Mouse (Mus musculus) lung, embryonic 14.5 days (tissue): ENCODE data around the gene Mcu. TPM values are rescaled to one million over a fixed set of nuclear protein-coding genes. Genes with fewer than 3 reads are reported as not detected.

Source experiments
- ATAC-seq: fragments of 200-750 bp; cut with Nextera tagmentation; 2 replicates; pipeline ENCODE4 v1.8.0; 2017; ENCODE audit warnings: mild to moderate bottlenecking, moderate TSS enrichment, moderate library complexity; ENCODE audit not compliant: insufficient read depth
- DNase-seq: peaks from one replicate; pipeline ENCODE4 v3.0.0-alpha.2; 2015
- H3K27ac ChIP-seq: fragments of 300-500 bp; sonication (generic); 2 replicates; pipeline ENCODE4 v1.5.1; 2014; ENCODE audit warnings: low read depth, mild to moderate bottlenecking, moderate library complexity
- H3K27me3 ChIP-seq: fragments of 300-500 bp; sonication (generic); 2 replicates; pipeline ENCODE4 v1.6.1; 2014; ENCODE audit warnings: low read length, control low read depth; ENCODE audit not compliant: insufficient read depth
- H3K36me3 ChIP-seq: fragments of 300-500 bp; sonication (generic); 2 replicates; pipeline ENCODE4 v1.6.1; 2014; ENCODE audit warnings: control low read depth; ENCODE audit not compliant: insufficient read depth
- H3K4me1 ChIP-seq: fragments of 300-500 bp; sonication (generic); 2 replicates; pipeline ENCODE4 v1.6.1; 2014; ENCODE audit warnings: antibody characterized with exemption, control low read depth; ENCODE audit not compliant: insufficient read depth
- H3K4me2 ChIP-seq: fragments of 300-500 bp; sonication (generic); 2 replicates; pipeline ENCODE4 v1.6.1; 2014; ENCODE audit warnings: mild to moderate bottlenecking
- H3K4me3 ChIP-seq: fragments of 300-500 bp; sonication (generic); 2 replicates; pipeline ENCODE4 v1.5.1; 2014; ENCODE audit warnings: low read depth, low read length
- H3K9ac ChIP-seq: fragments of 300-500 bp; sonication (generic); 2 replicates; pipeline ENCODE4 v1.6.1; 2014
- H3K9me3 ChIP-seq: fragments of 300-500 bp; sonication (generic); 2 replicates; pipeline ENCODE4 v1.6.1; 2016; ENCODE audit warnings: low read depth, low read length, control low read depth
- CTCF ChIP-seq: IDR thresholded peaks from 2 replicates; pipeline ENCODE4 v1.5.1; 2016; ENCODE audit warnings: antibody characterized with exemption, low read depth
- WGBS: fragments of 180-500 bp; shearing (Covaris S2); extraction: QIAGEN DNeasy Blood & Tissue Kit; methylation state at CpG from one replicate; pipeline ENCODE4 v1.1.7; 2014; 5-methylcytosine and 5-hydroxymethylcytosine counted together
- polyA plus RNA-seq: library from polyadenylated mRNA; unstranded; fragments of >200 nt; fragmentation: Nextera tagmentation; extraction: Ambion mirVana; gene quantifications from 2 replicates; pipeline ENCODE4 v1.2.1, GENCODE M21; 2014

Gene Mcu
- polyA plus RNA-seq, 1 experiment from 2014 or later = 32.4 TPM

- WGBS = 71% methylated on average over 3 of the region's 3 CpGs
- Histone ChIP-seq H3K27me3 (no peaks in the 10 kb centered on the region), H3K9ac (no peak overlapping the region), H3K27ac (no peak overlapping the region), H3K4me2 (no peak overlapping the region), H3K4me3 (no peak overlapping the region), H3K36me3 (no peaks in the 10 kb centered on the region), H3K4me1 (peaks cover 4% of the 10 kb centered on the region; the same call in 1 of the 2 replicates), H3K9me3 (no peaks in the 10 kb centered on the region)
- DNase-seq = no peak
- ATAC-seq = no peak
- TF ChIP-seq CTCF = no peak
These were observed 116.3 kb downstream of the Mcu start for GRCm38 (mm10) chr10:59500225-59500624.

- no peak overlapping the region for H3K27ac ChIP-seq
- no peak for ATAC-seq
- TF ChIP-seq CTCF = no peak
- peaks cover 5% of the 10 kb centered on the region; the same call in 1 of the 2 replicates for H3K9me3 ChIP-seq
- H3K36me3 ChIP-seq = no peaks in the 10 kb centered on the region
- H3K27me3 ChIP-seq = no peaks in the 10 kb centered on the region
- DNase-seq = no peak
- no peaks in the 10 kb centered on the region; the same call in 1 of the 2 replicates for H3K4me1 ChIP-seq
- no peak overlapping the region for H3K4me3 ChIP-seq
- no peak overlapping the region for H3K4me2 ChIP-seq
- H3K9ac ChIP-seq = no peak overlapping the region
- 86% methylated on average over 11 of the region's 11 CpGs for WGBS
These were observed 119.5 kb downstream of the Mcu start for GRCm38 (mm10) chr10:59497019-59497418.

- Histone ChIP-seq H3K4me3 (no peak overlapping the region), H3K4me1 (no peaks in the 10 kb centered on the region; the same call in 1 of the 2 replicates), H3K27ac (no peak overlapping the region), H3K27me3 (no peaks in the 10 kb centered on the region), H3K4me2 (no peak overlapping the region), H3K9ac (no peak overlapping the region), H3K9me3 (peaks cover 8% of the 10 kb centered on the region; the same call in 1 of the 2 replicates), H3K36me3 (no peaks in the 10 kb centered on the region)
- DNase-seq = peak; percentile 22
- ATAC-seq = no peak
- 55% methylated on average over 8 of the region's 8 CpGs for WGBS
- no peak for TF ChIP-seq CTCF
These were observed 121.6 kb downstream of the Mcu start for GRCm38 (mm10) chr10:59494917-59495316.

- Histone ChIP-seq H3K27me3 (no peaks in the 10 kb centered on the region), H3K36me3 (no peaks in the 10 kb centered on the region), H3K27ac (0 out of 2 replicates have a peak overlapping the region, but pooled peaks have one; percentile 4), H3K4me3 (no peak overlapping the region), H3K4me1 (no peaks in the 10 kb centered on the region; the same call in 1 of the 2 replicates), H3K4me2 (no peak overlapping the region), H3K9ac (no peak overlapping the region), H3K9me3 (peaks cover 8% of the 10 kb centered on the region; the same call in 1 of the 2 replicates)
- TF ChIP-seq CTCF = peak; percentile 52
- DNase-seq (peak; percentile 70), ATAC-seq (peak; percentile 60)
- 29% methylated on average over 2 of the region's 2 CpGs for WGBS
These were observed 122.4 kb downstream of the Mcu start for GRCm38 (mm10) chr10:59494044-59494443.

- Histone ChIP-seq H3K27ac (no peak overlapping the region), H3K4me3 (no peak overlapping the region), H3K4me2 (no peak overlapping the region), H3K9ac (no peak overlapping the region), H3K27me3 (no peaks in the 10 kb centered on the region), H3K9me3 (peaks cover 8% of the 10 kb centered on the region; the same call in 1 of the 2 replicates), H3K36me3 (0 out of 2 replicates have a peak, but pooled peaks cover 6% of the 10 kb centered on the region), H3K4me1 (no peaks in the 10 kb centered on the region; the same call in 1 of the 2 replicates)
- WGBS = 80% methylated on average over 8 of the region's 8 CpGs
- peak; percentile 13; the same call in 1 of the 2 replicates for TF ChIP-seq CTCF
- ATAC-seq (no peak), DNase-seq (no peak)
These were observed 125.6 kb downstream of the Mcu start for GRCm38 (mm10) chr10:59490920-59491319.

GRCm38 (mm10) chr10:59489411-59489810 is 127.1 kb downstream of the Mcu start:
- H3K4me1 ChIP-seq = no peaks in the 10 kb centered on the region; the same call in 1 of the 2 replicates
- no peaks in the 10 kb centered on the region for H3K27me3 ChIP-seq
- TF ChIP-seq CTCF = no peak
- H3K4me2 ChIP-seq = no peak overlapping the region
- 89% methylated on average over 1 of the region's 1 CpGs for WGBS
- ATAC-seq (no peak), DNase-seq (no peak)
- peaks cover 8% of the 10 kb centered on the region; the same call in 1 of the 2 replicates for H3K9me3 ChIP-seq
- no peak overlapping the region for H3K9ac ChIP-seq
- H3K36me3 ChIP-seq = 0 out of 2 replicates have a peak, but pooled peaks cover 6% of the 10 kb centered on the region
- no peak overlapping the region for H3K27ac ChIP-seq
- no peak overlapping the region for H3K4me3 ChIP-seq

- Histone ChIP-seq H3K27me3 (no peaks in the 10 kb centered on the region), H3K27ac (no peak overlapping the region), H3K36me3 (0 out of 2 replicates have a peak, but pooled peaks cover 6% of the 10 kb centered on the region), H3K4me2 (no peak overlapping the region), H3K9me3 (peaks cover 6% of the 10 kb centered on the region; the same call in 1 of the 2 replicates), H3K4me1 (no peaks in the 10 kb centered on the region), H3K4me3 (no peak overlapping the region), H3K9ac (no peak overlapping the region)
- TF ChIP-seq CTCF = no peak
- ATAC-seq (no peak), DNase-seq (no peak)
- WGBS = 78% methylated on average over 2 of the region's 2 CpGs
These were observed 129.1 kb downstream of the Mcu start for GRCm38 (mm10) chr10:59487351-59487750.
